Mouse (Mus musculus): ENCODE data around the gene Snorc. TPM values are rescaled to one million over a fixed set of nuclear protein-coding genes. Genes with fewer than 3 reads are reported as not detected.

The Snorc gene
- polyA plus RNA-seq (2014; fragmentation: Illumina TruSeq; extraction: RNeasy Lipid Tissue Mini Kit (QIAGEN cat#74804); ENCODE audit: low read depth, low replicate concordance) = not detected

GRCm38 (mm10) chr1:87469971-87470370 is at the start of gene Snorc:
TSS of gene Snorc (plus strand) at chr1:87470271.

GRCm38 (mm10) chr1:87509561-87510165 is 39.6 kb downstream of the Snorc start, which contains the start of gene Neu2:
TSS of gene Neu2 (plus strand) at chr1:87509889.

Other genes starting within 250 kb of the Snorc start
- gene Efhd1, start 205.9 kb upstream of the Snorc start, polyA plus RNA-seq (2014; fragmentation: Illumina TruSeq; extraction: RNeasy Lipid Tissue Mini Kit (QIAGEN cat#74804); ENCODE audit: low read depth, low replicate concordance) = 550 TPM
- gene Gigyf2, start 143.3 kb upstream of the Snorc start, polyA plus RNA-seq (2014; fragmentation: Illumina TruSeq; extraction: RNeasy Lipid Tissue Mini Kit (QIAGEN cat#74804); ENCODE audit: low read depth, low replicate concordance) = 72.2 TPM
- gene Kcnj13, start 75.5 kb upstream of the Snorc start, polyA plus RNA-seq (2014; fragmentation: Illumina TruSeq; extraction: RNeasy Lipid Tissue Mini Kit (QIAGEN cat#74804); ENCODE audit: low read depth, low replicate concordance) = 0.17 TPM
- 0.17 TPM for gene Neu2, start 39.6 kb downstream of the Snorc start, polyA plus RNA-seq (2014; fragmentation: Illumina TruSeq; extraction: RNeasy Lipid Tissue Mini Kit (QIAGEN cat#74804); ENCODE audit: low read depth, low replicate concordance)
- gene Ngef, start 103.6 kb downstream of the Snorc start, polyA plus RNA-seq (2014; fragmentation: Illumina TruSeq; extraction: RNeasy Lipid Tissue Mini Kit (QIAGEN cat#74804); ENCODE audit: low read depth, low replicate concordance) = 0.07 TPM
- gene Inpp5d, start 150.0 kb downstream of the Snorc start, polyA plus RNA-seq (2014; fragmentation: Illumina TruSeq; extraction: RNeasy Lipid Tissue Mini Kit (QIAGEN cat#74804); ENCODE audit: low read depth, low replicate concordance) = 3.3 TPM

Measured in testis, adult 10 weeks (tissue).